Mouse (Mus musculus): ENCODE data around the gene Slk.

DNA sequence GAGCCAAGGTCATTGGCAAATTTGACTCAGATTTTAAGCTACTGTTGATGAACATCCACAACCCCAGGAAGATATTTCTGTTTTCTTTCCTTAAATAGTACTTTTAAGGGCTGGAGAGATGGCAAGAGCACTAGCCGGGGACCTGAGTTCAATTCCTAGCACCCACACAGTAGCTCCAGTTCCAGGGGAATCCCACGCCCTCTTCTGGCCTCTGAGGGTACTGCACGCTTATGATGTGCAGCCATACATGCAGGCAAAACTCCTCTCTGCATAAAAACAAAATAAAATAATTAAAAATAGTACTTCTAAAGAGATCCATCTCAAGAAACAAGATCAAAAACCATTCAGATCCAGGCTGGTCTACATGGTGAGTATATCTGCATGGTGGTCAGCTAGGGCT, 47.0 kb upstream of the Slk start:
- TF ChIP-seq CTCF (IDR thresholded peaks at IDR 0.05; ENCODE audit: low read depth, low read length) (peak; percentile 57), EP300 (IDR thresholded peaks at IDR 0.05; ENCODE audit: insufficient read depth, low read depth, low read length) (no peak), POLR2A (IDR thresholded peaks at IDR 0.05; ENCODE audit: insufficient read depth, low read length) (no peak)

Data from ES-Bruce4 (cell line).